Mouse (Mus musculus): ENCODE results near the gene Gm26992. TPM values are rescaled to one million over a fixed set of nuclear protein-coding genes. Genes with fewer than 3 reads are reported as not detected.
"Not testable (repeated sequence)": the region's sequence is repeated elsewhere in the genome, so short reads cannot be mapped to it uniquely, and the experiment has no call there.

Gm26992 gene
- not detected for total RNA-seq (2021)
- long read RNA-seq, experiment 1: 0 reads
- long read RNA-seq, experiment 2: 0 reads

DNA sequence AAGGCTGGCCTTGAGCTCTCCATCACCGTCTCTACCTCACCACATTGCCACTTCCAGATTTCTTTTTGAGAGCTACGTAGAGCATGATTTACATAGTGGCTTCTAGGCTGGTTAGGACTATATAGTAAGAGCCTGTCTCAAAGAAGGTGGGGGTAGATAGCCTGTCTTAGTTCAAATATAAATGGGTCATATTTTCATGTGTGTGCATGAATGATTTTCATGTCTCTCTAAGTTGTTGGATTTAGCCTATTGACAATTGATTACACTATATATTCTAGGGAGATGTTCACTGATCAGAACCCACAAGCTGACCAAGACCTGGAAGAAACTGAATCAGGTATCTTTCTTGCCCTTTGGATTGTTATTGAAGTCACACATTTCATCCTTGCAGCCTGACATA is at the start of gene Gm26992:
Gene Gm26992 (plus strand): TSS at position 301 of the 400 bp plus-strand sequence.
- DNase-seq (ENCODE audit: low spot score in 2 of 2): no peak

DNA sequence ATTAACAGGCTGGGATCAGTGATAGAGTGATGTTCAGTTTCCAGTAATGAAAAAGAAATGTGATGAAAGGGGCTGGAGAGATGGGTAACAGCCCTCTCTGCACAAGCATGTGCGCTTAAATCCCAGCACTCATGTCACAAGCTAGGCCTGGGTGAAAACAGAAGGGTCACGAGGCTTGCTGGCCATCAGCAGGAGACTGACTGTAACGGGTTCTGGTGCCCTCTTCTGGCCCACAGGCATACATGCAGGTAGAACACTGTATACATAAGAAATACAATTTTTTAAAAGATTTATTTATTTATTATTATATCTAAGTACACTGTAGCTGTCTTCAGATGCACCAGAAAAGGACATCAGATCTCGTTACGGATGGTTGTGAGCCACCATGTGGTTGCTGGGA is 47.6 kb upstream of the Gm26992 start:
- DNase-seq (ENCODE audit: low spot score in 2 of 2): no peak

DNA sequence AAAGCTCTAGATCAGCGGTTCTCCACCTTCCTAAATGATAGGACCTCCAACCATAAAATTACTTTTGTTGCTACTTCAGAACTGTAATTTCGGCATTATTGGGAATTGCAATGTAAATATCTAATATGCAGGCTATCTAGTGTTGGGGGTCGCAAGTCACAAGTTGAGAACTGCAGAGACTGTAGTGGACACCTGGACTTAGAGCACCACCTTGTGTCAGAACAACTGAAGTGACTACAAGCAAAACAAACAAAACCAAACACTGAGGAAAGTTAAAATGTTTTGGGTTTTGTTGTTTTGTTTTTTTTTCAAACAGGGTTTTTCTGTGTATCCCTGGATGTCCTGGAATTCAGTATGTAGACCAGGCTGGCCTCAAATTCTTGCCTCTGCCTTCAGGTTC is 37.3 kb upstream of the Gm26992 start:
- DNase-seq (ENCODE audit: low spot score in 2 of 2): no peak

DNA sequence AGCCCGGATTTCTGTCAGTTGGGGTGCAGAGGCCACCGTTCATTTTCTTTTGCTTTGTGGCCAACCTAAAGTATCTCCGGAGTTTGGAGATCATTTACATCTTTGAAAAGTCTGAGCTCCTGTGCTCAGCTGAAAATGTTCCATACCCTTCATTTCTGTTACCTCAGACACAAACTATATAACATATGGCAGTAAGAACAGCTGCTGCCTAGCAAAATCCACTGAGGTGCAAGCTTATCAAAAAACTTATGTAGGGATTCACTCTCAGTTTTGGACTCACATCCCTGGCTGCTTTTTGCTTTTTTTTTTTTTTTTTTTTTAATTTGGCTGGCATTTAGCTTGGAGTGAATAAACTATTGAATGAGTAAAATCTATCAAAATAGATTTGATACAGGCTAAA is 33.7 kb upstream of the Gm26992 start:
- no peak for DNase-seq (ENCODE audit: low spot score in 2 of 2)

DNA sequence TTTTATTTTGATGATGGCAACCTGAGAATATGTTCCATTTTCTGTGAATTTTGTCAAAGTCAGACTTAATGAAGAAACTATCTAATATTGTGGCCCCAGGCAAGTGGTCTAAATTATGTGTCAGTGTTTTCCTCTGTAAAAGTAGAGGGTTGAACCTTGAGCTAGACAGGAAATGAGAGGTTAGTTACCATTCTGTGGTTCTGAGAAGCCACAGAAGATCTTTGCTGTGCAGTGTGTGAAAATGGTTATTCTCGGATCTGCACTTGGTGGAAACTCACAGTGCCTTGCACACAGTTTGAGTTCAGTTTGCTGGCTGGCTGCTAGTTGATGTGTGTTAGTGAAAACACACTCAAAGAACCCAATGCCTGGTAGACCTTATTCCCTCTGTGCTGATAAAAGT is 28.0 kb upstream of the Gm26992 start:
- DNase-seq (ENCODE audit: low spot score in 2 of 2): no peak

DNA sequence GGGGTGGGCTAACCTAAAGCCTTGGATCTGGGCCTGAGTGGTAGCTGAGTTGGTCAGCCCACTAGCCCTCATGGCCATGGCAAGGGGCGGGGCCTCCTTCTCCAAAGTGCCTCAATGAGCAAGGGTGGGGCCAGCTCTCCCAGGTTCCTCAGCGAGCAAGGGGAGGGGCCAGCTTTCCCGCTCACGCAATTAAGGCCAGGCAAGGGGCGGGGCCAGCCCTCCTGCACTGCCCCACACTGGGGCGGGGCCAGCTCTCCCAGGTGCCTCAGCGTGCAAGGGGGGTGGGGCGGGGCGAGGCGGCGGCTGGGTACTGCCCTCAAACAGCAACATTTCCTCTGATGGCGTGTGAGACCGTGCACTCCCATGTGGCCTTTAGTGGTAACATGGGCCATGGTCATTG is 16.8 kb upstream of the Gm26992 start:
- no peak for DNase-seq (ENCODE audit: low spot score in 2 of 2)

DNA sequence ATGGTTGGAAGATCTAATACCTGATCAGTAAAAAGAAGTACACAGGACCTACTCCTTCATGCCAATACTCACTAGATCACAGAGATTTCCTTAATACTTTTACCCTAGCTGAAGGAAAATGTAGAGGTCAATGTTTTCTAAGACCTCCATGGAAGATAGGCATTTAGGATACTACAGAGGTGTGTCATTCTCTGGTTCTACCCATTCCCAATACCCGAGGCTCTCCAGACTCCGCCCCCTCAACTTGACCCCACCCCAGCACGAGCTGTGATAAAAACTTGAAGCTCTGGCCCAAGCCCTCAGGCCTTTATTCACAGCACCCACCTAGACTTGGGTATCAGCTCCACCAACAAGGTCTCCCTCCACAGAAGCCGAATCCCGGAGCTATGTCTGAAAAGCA is 7.6 kb upstream of the Gm26992 start, which contains the start of gene Tsx:
Gene Tsx (plus strand): TSS at position 301 of the 400 bp plus-strand sequence.
- DNase-seq (ENCODE audit: low spot score in 2 of 2): no peak

DNA sequence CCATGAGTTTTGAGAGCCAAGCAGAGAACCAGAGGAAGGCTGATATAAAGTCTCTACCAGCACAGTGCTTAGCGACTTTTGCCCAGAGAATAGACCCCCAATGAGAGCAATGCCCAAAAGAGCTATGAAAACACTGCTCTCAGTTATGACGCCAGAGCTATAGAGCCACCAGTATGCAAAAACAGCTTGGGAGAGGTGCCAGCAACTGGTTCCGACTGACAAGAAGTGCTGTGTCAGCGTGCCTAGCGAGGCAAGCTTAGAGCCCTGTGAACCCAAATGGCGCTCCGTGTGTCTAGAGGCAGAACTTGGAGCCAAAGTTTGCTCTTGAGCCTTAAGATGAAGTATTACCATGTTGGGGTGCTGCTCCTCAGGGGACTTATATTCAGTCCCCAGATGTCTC is 5.9 kb downstream of the Gm26992 start:
- DNase-seq (ENCODE audit: low spot score in 2 of 2): no peak

DNA sequence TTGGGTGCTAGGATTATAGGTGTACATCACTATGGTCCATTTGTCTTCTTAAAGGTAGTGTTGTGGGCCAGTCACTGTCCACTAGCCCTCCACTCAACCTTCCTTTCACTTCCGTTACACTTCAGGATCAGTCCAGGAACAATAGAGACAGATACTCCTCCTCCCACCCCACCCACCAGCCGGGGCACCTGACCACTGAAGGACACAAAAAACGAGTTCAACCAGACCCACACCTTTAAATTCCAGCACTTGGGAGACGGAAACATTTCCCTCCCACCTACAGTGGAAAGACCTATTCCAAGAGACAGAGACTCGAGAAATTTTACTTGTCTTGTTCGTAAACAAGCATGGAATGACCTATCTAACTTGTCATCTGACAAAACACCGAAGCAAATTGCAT is 10.5 kb downstream of the Gm26992 start:
- no peak for DNase-seq (ENCODE audit: low spot score in 2 of 2)

DNA sequence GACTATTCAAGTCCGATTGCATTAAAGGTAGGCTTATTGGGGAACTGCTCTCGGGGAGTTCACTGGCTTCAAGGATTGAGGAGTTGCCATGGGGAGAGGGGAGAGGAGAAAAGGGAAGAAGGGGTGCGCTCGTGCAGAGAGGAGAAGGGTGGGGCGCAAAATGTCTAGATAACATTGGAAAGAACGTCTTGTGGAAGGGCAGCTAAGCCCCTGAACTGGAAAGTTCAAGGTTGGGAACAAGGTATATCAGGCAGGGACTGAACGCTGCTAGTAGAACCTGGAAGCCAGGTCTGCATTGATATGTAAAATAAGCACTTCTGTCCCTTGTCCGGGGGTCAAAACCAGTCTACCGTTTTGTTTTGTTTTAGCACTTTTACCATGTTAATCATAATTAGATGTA is 16.2 kb downstream of the Gm26992 start:
- no peak for DNase-seq (ENCODE audit: low spot score in 2 of 2)

DNA sequence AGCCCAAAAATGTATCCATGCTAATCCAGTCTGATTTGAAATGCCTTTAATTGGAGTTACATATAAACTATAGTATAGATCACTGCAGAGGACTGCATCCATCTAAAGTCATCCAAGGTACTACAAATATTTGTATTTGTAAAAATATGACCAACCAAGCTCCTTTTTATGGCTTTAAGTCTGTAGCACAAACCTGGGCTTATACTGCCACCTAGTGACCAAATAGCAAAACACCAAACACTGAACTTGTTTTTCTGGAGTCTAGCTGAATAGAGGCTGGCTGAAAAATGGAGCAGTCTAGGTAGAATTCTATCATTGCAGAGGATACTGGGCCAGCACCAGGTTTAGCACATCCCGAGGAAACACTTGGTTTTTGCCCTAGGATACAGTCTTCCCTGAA is 19.0 kb downstream of the Gm26992 start:
- DNase-seq (ENCODE audit: low spot score in 2 of 2): no peak

DNA sequence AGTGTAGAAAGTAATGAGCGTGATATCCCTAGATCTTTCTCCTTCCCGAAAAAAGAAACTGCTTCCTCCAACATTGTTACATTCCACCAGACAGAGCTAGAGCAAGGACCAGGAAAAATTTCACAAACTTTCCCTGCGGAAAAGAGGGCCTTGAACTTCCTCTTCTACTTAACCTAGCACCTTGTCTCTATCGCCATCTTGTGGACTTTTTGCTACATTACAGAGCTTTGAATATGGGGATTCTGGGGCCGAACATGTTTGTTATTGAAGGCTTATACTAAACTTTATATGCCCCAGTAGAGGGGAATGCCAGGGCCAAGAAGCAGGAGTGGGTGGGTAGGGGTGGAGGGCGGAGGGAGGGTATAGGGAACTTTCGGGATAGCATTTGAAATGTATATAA is 21.9 kb downstream of the Gm26992 start:
- no peak for DNase-seq (ENCODE audit: low spot score in 2 of 2)

DNA sequence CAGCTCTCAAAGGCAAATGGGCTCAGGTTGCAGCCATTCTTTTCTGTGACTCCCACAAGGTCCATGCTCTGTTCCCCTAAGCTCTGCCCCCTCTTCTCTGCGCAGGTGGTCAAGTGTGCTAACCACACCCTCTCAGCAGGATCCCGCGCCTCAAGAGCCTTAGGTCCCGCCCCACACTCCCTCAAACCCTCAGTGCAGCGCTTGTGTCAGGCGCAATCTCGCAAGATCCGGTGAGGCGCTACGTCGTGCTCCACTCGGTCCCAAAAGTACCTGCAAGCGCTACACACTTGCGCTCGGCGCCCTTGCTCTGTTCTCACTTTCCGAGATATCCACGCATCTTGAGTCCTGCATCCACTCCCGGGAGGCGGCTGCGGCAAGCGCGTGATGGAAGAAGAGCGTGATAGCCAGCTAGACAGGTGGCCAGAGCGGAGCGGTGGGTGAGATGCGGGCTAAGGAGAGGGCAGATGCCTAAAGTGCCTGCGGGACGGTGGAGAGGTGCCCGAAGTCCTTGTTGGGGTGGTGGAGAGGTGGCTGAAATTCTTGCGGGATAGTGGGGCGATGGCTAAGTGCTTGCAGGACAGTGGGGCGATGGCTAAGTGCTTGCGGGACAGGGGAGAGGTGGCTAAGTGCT is 25.8 kb downstream of the Gm26992 start:
- no peak for DNase-seq (ENCODE audit: low spot score in 2 of 2)

DNA sequence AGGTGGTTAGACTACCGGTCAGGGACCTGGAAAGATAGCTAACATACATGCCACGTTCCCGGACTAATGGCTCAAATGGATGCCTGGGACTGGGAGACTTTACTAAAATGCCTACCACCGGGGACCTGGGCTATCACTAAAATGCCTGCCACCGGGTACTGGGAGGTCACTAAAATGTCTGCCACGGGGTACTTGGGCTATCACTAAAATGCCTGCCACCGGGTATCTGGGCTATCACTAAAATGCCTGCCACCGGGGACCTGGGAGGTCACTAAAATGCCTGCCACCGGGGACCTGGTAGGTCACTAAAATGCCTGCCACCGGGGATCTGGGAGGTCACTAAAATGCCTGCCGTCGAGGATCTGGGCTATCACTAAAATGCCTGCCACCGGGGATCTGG is 26.6 kb downstream of the Gm26992 start:
- not testable (repeated sequence) for DNase-seq (ENCODE audit: low spot score in 2 of 2)

DNA sequence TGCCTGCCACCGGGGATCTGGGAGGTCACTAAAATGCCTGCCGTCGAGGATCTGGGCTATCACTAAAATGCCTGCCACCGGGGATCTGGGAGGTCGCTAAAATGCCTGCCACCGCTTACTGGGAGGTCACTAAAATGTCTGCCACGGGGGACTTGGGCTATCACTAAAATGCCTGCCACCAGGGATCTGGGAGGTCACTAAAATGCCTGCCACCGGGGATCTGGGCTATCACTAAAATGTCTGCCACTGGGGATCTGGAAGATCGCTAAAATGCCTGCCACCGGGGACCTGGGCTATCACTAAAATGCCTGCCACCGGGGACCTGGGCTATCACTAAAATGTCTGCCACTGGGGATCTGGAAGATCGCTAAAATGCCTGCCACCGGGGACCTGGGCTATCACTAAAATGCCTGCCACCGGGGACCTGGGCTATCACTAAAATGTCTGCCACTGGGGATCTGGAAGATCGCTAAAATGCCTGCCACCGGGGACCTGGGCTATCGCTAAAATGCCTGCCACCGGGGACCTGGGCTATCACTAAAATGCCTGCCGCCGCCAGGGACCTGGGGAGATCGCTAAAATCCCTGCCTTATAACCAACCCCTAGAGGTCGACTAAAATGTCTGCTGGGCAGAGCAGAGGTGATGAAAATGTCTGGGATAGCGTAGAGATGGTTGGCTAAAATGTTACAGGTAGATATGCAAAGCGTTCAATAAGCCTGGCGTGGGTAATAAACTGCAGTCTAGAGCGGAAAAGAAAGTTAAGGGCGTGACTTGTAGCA is 27.3 kb downstream of the Gm26992 start:
- not testable (repeated sequence) for DNase-seq (ENCODE audit: low spot score in 2 of 2)

DNA sequence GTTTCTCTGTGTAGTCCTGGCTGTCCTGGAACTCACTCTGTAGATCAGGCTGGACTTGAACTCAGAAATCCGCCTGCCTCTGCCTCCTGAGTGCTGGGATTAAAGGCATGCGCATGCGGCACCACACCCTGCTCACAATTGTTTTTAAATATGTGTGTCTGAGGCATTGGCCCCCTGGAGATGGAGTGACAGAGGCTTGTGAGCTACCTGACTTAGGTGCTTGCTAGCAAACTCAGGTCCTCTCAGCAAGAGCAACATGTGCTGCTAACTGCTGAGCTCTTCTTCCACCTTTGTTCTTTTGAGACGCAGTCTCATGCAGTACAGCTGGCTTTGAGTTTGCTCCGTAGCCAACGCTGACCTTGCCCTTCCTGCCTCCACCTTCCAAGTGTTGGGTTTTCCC is 31.0 kb downstream of the Gm26992 start:
- no peak for DNase-seq (ENCODE audit: low spot score in 2 of 2)

DNA sequence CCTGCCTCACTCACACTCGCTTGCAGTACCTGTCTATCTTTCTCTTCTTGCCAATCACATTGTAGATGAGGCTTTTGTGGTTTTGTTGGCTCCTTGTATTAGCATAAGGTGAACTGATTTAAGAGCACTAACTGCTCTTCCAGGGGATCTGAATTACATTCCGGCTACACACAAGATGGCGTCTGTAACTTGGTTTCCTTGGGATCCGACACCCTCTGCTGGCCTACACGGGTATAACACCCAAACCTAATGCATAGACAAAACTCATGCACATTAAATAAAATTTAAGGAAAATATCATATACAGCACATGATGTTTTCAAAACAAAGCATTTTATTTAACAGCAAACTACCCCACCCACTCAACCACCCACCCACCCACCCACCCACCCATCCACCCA is 38.2 kb downstream of the Gm26992 start:
- DNase-seq (ENCODE audit: low spot score in 2 of 2): no peak

DNA sequence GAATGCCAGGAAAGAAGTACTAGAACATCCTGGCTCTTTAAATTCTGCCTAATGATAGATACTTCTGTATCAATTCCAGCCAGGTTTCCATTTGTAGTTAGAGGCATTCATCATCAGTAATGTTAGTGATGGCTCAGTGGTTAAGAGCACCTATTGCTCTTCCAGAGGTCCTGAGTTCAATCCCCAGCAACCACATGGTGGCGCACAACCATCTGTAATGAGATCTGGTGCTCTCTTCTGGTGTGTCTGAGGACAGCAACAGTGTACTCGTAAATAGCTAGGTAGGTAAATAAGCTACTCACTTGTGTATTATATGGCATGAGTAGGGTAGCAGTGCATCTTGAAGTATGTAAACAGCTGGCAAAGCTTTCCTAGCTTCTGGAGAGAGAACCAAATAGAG is 47.2 kb downstream of the Gm26992 start:
- no peak for DNase-seq (ENCODE audit: low spot score in 2 of 2)

DNA sequence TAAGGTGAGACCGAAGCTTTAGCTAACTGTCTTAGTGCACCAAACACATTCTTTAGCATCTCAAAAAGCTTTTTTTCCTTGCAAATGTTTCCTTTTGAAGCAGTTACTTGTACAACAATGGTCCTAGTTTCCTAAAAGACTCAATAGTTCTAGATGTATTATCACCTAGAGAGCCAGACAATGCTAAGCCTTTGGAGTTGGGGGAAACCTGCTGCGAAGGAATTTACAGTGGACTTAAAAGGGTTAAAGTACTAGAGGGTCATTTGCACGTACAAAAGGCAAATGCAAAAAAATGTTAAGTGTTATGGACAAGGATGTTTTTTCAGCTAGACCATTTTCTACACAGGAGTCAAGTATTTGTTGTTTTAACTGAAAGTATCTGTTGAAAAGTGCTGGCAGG is 50.5 kb downstream of the Gm26992 start:
- no peak for DNase-seq (ENCODE audit: low spot score in 2 of 2)

DNA sequence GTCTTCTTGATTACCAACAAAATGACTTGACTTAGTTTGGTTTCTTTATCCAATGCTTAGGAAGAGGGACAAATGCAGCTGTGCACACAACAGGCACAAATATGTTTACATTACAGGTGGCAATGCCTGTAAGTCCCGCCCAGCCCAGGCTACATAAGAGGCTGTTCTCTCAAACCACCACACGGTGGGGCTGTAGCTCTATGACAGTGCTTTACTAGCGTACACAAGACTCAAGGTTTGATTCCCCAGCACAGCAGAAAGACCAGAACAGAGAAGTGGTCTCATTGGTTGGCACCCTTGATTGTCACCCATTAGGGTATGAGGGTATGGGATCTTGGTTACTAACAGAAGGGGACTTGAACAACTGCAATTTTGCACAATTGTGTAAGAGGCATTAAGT is 55.7 kb downstream of the Gm26992 start:
- DNase-seq (ENCODE audit: low spot score in 2 of 2): peak in 1 of 2 experiments; percentile 22

DNA sequence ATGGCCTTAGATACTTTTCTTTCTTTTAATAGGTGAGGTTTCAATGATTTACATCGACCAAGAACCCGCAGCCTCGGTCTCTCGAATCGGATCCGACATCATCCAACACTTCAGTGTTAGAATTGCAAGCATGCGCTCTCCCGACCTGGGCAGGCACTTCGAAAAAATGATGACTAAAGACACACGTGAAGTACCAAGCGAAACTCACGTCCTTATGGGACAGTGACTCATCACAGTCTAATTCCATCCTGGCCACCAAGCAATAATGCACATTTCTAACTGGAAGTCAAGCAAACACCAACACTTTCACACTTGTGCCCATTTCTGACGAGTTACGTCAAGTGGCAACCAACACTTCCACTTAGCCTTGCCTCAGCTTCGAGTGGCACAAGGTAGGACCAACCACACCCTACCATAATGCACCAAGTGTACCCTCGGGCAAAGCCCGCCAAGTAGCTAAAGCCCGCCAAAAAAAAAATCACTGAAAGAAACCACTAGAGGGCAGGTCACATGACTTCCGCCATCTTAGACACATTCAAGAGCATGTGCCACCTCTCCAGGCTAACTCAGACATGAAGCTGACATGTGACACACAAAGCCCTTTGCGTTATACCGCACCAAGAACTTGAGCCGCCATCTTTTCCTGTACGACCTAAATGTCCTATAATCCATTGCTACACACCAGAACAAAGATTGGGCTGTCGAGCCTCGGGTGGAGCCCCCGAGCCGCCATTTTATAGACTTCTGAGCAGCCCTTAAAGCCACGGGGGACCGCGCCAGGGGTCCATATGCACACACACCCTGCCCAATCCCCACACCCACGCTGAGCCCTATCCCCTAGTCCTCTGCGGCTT is 59.7 kb downstream of the Gm26992 start:
- DNase-seq (ENCODE audit: low spot score in 2 of 2): no peak

DNA sequence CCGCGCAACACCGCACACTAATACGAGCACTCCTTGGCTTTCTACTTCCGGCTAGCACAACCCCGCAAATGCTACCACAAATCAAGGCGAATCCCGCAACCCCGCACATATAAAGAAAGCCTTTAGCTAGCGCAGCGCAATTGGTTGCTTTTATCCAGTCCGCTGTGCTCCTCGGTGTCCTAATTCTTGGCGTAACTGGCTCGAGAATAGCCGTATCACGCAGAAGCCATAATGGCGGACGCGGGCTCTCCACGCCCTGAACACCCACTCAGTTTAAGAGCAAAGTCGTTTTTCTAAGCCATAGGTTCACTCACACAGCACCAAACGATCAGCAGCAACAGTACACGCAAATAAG is 60.3 kb downstream of the Gm26992 start:
- no peak for DNase-seq (ENCODE audit: low spot score in 2 of 2)
